Mouse (Mus musculus): ENCODE measurements around the gene R3hdm2. TPM values are rescaled to one million over a fixed set of nuclear protein-coding genes. Genes with fewer than 3 reads are reported as not detected.

The R3hdm2 gene
- polyA plus RNA-seq, 1 experiment from 2014 or later: 35.8 TPM

DNA sequence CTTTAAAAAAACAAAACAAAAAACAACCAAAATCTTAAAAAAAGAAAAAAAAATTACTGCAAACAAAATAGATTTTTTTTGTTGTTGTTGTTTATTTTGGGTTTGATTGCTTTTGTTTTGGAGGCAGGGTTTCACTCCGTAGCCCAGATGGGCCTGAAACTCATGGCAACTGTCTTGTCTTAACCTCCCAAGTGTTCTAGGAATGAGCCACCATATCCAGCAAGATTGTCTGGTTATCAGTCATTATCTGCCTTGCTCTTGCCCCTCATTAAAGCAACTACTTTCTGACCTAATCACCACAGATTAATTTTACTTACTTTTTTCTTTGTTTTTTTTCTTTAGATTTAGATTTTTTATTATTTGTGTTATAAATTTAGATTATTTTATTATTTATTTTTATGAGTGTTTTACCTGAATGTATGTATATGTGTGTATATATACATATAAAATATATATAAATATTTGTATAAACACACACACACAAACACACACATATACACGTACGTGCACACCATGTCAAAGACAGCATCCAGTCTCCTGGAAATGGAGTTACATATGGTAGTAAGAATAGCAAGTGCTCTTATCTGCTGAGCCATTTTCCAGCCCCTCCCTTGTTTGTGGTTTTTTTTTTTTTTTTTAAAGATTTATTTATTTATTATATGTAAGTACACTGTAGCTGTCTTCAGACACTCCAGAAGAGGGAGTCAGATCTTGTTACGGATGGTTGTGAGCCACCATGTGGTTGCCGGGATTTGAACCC, 57.4 kb downstream of the R3hdm2 start:
- Histone ChIP-seq H3K4me2 (ENCODE audit: low read depth, severe bottlenecking) (no peak overlapping the region), H3K27me3 (ENCODE audit: control insufficient read depth, insufficient read depth, low read length) (no peaks in the 10 kb centered on the region), H3K27ac (replicated peaks; ENCODE audit: low read depth, low read length) (no peak overlapping the region), H3K4me3 (ENCODE audit: low read depth, low read length) (no peak overlapping the region), H3K4me1 (ENCODE audit: control insufficient read depth, insufficient read depth, low read length) (no peaks in the 10 kb centered on the region), H3K9me3 (ENCODE audit: control insufficient read depth, low read length) (no peaks in the 10 kb centered on the region), H3K36me3 (ENCODE audit: control insufficient read depth, insufficient read depth, low read length) (no peaks in the 10 kb centered on the region; the same call in 1 of the 2 replicates), H3K9ac (ENCODE audit: low read length) (no peak overlapping the region)
- no peak for DNase-seq (ENCODE audit: low spot score)
- ATAC-seq (ENCODE audit: insufficient number of reproducible peaks, low FRiP score, low TSS enrichment, low read depth): no peak
- 97% methylated on average over 5 of the region's 5 CpGs for WGBS

DNA sequence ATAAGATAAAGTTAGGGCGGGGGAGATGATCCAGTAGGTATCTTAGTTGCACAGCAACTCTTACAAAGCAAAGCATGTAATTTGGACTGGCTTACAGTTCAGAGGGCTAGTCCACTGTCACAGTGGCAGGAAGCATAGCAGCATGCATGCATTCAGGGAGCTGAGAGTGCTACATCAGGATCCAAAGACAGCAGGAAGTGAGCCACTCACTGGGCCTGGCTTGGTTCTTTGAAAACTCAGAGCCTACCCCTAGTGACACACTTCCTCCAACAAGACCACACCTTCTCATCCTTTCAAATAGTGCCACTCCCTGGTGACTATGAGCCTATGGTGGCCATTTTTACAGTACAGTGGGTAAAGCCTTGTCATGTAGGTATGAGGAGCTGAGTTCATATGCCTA, 73.6 kb downstream of the R3hdm2 start:
- DNase-seq (ENCODE audit: low spot score) (no peak), ATAC-seq (ENCODE audit: insufficient number of reproducible peaks, low FRiP score, low TSS enrichment, low read depth) (no peak)
- Histone ChIP-seq H3K4me1 (ENCODE audit: control insufficient read depth, insufficient read depth, low read length) (no peaks in the 10 kb centered on the region), H3K9ac (ENCODE audit: low read length) (no peak overlapping the region), H3K27ac (replicated peaks; ENCODE audit: low read depth, low read length) (no peak overlapping the region), H3K36me3 (ENCODE audit: control insufficient read depth, insufficient read depth, low read length) (peaks cover 9% of the 10 kb centered on the region; the same call in 1 of the 2 replicates), H3K4me2 (ENCODE audit: low read depth, severe bottlenecking) (no peak overlapping the region), H3K4me3 (ENCODE audit: low read depth, low read length) (no peak overlapping the region), H3K27me3 (ENCODE audit: control insufficient read depth, insufficient read depth, low read length) (no peaks in the 10 kb centered on the region), H3K9me3 (ENCODE audit: control insufficient read depth, low read length) (no peaks in the 10 kb centered on the region)
- WGBS: 96% methylated on average over 1 of the region's 1 CpGs

DNA sequence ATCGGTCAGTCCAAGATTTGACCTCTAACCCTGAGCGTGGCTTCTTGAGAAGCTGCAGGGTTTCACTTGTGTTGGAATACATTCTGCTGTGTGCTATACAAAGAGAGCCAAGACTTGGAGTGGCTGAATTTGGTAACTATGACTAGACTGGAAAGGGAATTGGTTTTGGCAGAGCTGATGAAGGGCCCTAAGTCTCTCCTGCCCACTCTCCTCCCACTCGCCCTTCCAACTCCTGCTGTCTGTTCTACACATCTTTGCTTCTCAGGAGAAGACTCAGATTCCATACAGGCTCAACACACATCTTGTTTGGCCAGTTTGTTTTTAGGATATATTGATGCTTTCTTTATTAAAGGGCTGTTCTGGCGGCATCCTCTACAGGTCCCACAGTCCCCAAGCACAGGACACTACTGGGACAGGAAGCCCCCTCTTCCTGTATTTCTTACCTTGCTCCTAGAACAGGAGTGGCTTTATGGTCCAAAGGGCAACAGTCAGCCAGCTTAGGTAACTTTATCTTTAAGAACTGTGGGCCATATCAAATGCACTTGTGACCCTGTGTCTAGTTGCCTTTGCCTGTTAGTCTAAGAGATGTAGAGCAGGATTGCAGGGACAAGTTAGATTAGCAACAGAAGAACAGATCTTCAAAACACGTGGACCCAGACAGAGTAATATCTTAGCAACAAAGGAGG, 82.4 kb downstream of the R3hdm2 start:
- ATAC-seq (ENCODE audit: insufficient number of reproducible peaks, low FRiP score, low TSS enrichment, low read depth) (no peak), DNase-seq (ENCODE audit: low spot score) (no peak)
- WGBS: 93% methylated on average over 5 of the region's 5 CpGs
- H3K27ac ChIP-seq (replicated peaks; ENCODE audit: low read depth, low read length): no peak overlapping the region
- no peak overlapping the region for H3K4me2 ChIP-seq (ENCODE audit: low read depth, severe bottlenecking)
- H3K4me1 ChIP-seq (ENCODE audit: control insufficient read depth, insufficient read depth, low read length): no peaks in the 10 kb centered on the region
- no peaks in the 10 kb centered on the region for H3K9me3 ChIP-seq (ENCODE audit: control insufficient read depth, low read length)
- no peak overlapping the region for H3K4me3 ChIP-seq (ENCODE audit: low read depth, low read length)
- no peak overlapping the region for H3K9ac ChIP-seq (ENCODE audit: low read length)
- peaks cover 8% of the 10 kb centered on the region; the same call in 1 of the 2 replicates for H3K36me3 ChIP-seq (ENCODE audit: control insufficient read depth, insufficient read depth, low read length)
- H3K27me3 ChIP-seq (ENCODE audit: control insufficient read depth, insufficient read depth, low read length): no peaks in the 10 kb centered on the region

DNA sequence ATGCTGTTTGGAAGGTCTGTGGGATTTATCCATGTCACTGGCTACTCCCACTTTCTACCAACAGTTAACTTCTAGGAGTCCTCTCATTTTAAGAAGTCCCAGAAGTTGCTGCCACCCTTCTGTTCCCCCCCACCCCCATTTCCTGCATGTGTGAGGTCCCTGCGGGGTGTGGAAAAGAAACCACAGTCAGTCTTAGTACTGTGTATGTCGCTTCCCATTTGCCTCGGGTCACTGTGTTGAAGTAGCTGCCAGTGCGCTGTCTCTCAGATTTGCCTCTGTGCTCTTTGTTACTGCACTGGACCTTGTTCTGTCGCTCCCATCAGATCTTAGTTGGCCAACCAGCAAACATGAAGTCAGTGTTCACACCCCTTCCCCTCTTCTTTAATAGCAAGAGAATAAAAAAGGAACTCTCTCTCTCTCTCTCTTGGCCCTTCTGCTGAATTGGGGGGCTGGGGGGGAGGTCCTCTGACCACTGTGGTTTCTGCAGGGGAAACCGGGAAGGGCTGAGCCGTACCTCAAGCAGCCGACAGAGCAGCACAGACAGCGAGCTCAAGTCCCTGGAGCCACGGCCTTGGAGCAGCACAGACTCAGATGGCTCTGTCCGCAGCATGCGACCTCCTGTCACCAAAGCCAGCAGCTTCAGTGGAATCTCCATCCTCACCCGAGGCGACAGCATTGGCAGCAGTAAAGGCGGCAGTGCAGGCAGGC, 91.3 kb downstream of the R3hdm2 start:
- no peak overlapping the region for H3K4me2 ChIP-seq (ENCODE audit: low read depth, severe bottlenecking)
- no peak for ATAC-seq (ENCODE audit: insufficient number of reproducible peaks, low FRiP score, low TSS enrichment, low read depth)
- peaks cover 9% of the 10 kb centered on the region for H3K4me1 ChIP-seq (ENCODE audit: control insufficient read depth, insufficient read depth, low read length)
- H3K4me3 ChIP-seq (ENCODE audit: low read depth, low read length): no peak overlapping the region
- DNase-seq (ENCODE audit: low spot score): peak; percentile 26
- WGBS: 64% methylated on average over 15 of the region's 15 CpGs
- no peak overlapping the region for H3K27ac ChIP-seq (replicated peaks; ENCODE audit: low read depth, low read length)
- no peaks in the 10 kb centered on the region for H3K9me3 ChIP-seq (ENCODE audit: control insufficient read depth, low read length)
- H3K9ac ChIP-seq (ENCODE audit: low read length): 0 out of 2 replicates have a peak overlapping the region, but pooled peaks have one; percentile 7
- no peaks in the 10 kb centered on the region for H3K27me3 ChIP-seq (ENCODE audit: control insufficient read depth, insufficient read depth, low read length)
- H3K36me3 ChIP-seq (ENCODE audit: control insufficient read depth, insufficient read depth, low read length): peaks cover 2% of the 10 kb centered on the region; the same call in 1 of the 2 replicates

DNA sequence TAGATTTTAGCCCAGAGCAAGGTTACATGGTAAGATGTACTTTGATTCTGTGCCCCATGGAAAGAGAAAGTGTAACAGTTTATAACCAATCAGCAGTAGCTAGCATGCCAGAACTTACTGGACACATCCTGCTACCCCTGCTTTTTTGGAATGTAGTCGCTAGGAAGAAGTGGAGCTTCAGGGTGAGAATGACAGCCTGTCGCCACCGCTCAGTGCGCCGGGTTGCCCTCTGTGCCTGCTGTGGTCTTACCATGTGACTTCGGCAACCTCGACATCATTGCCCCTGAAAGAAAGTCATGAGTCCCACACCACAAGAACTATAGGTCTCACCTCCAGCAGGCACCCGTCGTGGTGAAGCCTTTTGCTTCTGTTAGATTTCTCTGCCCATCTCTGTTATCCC, 92.6 kb downstream of the R3hdm2 start:
- no peak for ATAC-seq (ENCODE audit: insufficient number of reproducible peaks, low FRiP score, low TSS enrichment, low read depth)
- H3K4me1 ChIP-seq (ENCODE audit: control insufficient read depth, insufficient read depth, low read length): peaks cover 9% of the 10 kb centered on the region
- H3K27ac ChIP-seq (replicated peaks; ENCODE audit: low read depth, low read length): no peak overlapping the region
- 82% methylated on average over 9 of the region's 9 CpGs for WGBS
- H3K4me2 ChIP-seq (ENCODE audit: low read depth, severe bottlenecking): no peak overlapping the region
- H3K36me3 ChIP-seq (ENCODE audit: control insufficient read depth, insufficient read depth, low read length): peaks cover 4% of the 10 kb centered on the region; the same call in 1 of the 2 replicates
- H3K4me3 ChIP-seq (ENCODE audit: low read depth, low read length): no peak overlapping the region
- no peak for DNase-seq (ENCODE audit: low spot score)
- no peaks in the 10 kb centered on the region for H3K27me3 ChIP-seq (ENCODE audit: control insufficient read depth, insufficient read depth, low read length)
- H3K9me3 ChIP-seq (ENCODE audit: control insufficient read depth, low read length): no peaks in the 10 kb centered on the region
- H3K9ac ChIP-seq (ENCODE audit: low read length): no peak overlapping the region

DNA sequence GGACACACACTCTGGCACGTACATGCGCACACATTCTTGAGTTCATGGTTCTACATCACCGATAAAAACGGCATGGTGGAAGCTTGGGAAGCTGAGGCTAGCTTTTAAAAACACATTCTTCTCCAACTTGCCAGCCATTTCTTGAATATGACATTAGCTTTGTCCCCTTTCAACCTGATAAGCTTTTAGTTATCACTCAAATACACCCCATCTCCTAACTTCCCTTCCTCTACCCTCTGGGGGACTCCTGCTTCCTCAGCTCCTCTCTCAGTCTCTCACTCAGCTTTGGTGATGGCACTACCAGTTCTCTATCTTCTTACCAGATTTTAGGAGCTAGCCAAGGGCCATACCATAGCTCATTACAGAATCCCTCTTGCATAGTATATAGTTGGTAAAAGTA, 95.0 kb downstream of the R3hdm2 start:
- peaks cover 4% of the 10 kb centered on the region; the same call in 1 of the 2 replicates for H3K36me3 ChIP-seq (ENCODE audit: control insufficient read depth, insufficient read depth, low read length)
- no peak overlapping the region for H3K27ac ChIP-seq (replicated peaks; ENCODE audit: low read depth, low read length)
- peaks cover 9% of the 10 kb centered on the region for H3K4me1 ChIP-seq (ENCODE audit: control insufficient read depth, insufficient read depth, low read length)
- H3K9ac ChIP-seq (ENCODE audit: low read length): no peak overlapping the region
- H3K4me3 ChIP-seq (ENCODE audit: low read depth, low read length): no peak overlapping the region
- 95% methylated on average over 4 of the region's 4 CpGs for WGBS
- no peak for DNase-seq (ENCODE audit: low spot score)
- H3K9me3 ChIP-seq (ENCODE audit: control insufficient read depth, low read length): no peaks in the 10 kb centered on the region
- ATAC-seq (ENCODE audit: insufficient number of reproducible peaks, low FRiP score, low TSS enrichment, low read depth): no peak
- H3K4me2 ChIP-seq (ENCODE audit: low read depth, severe bottlenecking): no peak overlapping the region
- H3K27me3 ChIP-seq (ENCODE audit: control insufficient read depth, insufficient read depth, low read length): no peaks in the 10 kb centered on the region

DNA sequence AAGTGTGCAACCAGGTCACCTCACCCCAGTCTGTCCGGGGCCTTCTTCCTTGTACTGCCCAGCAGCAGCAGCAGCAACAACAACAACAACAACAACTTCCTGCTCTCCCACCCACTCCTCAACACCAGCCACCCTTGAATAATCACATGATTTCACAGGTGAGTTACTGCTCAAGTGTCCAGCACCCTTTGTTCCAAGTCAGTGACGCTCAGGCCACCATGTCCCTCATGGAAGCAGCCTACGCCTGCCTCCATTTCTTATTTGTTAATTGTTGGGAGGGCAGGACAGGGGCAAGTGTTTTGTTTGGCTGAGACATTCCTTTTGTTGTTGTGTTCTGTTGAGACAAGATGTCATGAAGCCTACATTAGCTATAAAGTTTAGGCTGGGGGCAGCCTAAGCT, 96.4 kb downstream of the R3hdm2 start:
- Histone ChIP-seq H3K9me3 (ENCODE audit: control insufficient read depth, low read length) (no peaks in the 10 kb centered on the region), H3K4me1 (ENCODE audit: control insufficient read depth, insufficient read depth, low read length) (peaks cover 2% of the 10 kb centered on the region; the same call in 1 of the 2 replicates), H3K4me3 (ENCODE audit: low read depth, low read length) (no peak overlapping the region), H3K27me3 (ENCODE audit: control insufficient read depth, insufficient read depth, low read length) (no peaks in the 10 kb centered on the region), H3K27ac (replicated peaks; ENCODE audit: low read depth, low read length) (no peak overlapping the region), H3K9ac (ENCODE audit: low read length) (no peak overlapping the region), H3K36me3 (ENCODE audit: control insufficient read depth, insufficient read depth, low read length) (peaks cover 4% of the 10 kb centered on the region; the same call in 1 of the 2 replicates), H3K4me2 (ENCODE audit: low read depth, severe bottlenecking) (no peak overlapping the region)
- DNase-seq (ENCODE audit: low spot score): no peak
- WGBS: 92% methylated on average over 3 of the region's 3 CpGs
- no peak for ATAC-seq (ENCODE audit: insufficient number of reproducible peaks, low FRiP score, low TSS enrichment, low read depth)

DNA sequence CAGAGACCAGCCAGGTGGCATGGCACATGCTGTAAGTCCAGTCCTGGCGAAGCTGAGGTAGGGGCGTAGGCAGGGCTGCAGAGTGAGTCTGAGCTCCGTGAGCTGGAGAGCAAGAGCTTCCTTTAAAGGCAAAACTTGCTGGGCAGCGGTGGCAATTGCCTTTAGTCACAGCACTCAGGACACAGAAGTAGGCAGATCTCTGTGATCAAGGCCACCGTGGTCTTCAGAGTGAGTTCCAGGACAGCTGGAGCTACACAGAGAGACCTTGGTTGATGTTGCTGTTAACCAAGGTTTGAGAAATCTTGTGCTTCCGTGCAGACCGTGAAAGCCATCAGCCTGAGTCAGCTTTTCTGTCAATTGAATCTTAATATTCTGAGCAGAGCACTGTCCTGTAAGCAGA, 97.2 kb downstream of the R3hdm2 start:
- Histone ChIP-seq H3K9me3 (ENCODE audit: control insufficient read depth, low read length) (no peaks in the 10 kb centered on the region), H3K27me3 (ENCODE audit: control insufficient read depth, insufficient read depth, low read length) (no peaks in the 10 kb centered on the region), H3K27ac (replicated peaks; ENCODE audit: low read depth, low read length) (no peak overlapping the region), H3K4me3 (ENCODE audit: low read depth, low read length) (no peak overlapping the region), H3K36me3 (ENCODE audit: control insufficient read depth, insufficient read depth, low read length) (peaks cover 2% of the 10 kb centered on the region; the same call in 1 of the 2 replicates), H3K9ac (ENCODE audit: low read length) (no peak overlapping the region), H3K4me1 (ENCODE audit: control insufficient read depth, insufficient read depth, low read length) (no peaks in the 10 kb centered on the region), H3K4me2 (ENCODE audit: low read depth, severe bottlenecking) (no peak overlapping the region)
- 84% methylated on average over 7 of the region's 7 CpGs for WGBS
- ATAC-seq (ENCODE audit: insufficient number of reproducible peaks, low FRiP score, low TSS enrichment, low read depth) (no peak), DNase-seq (ENCODE audit: low spot score) (no peak)
